Mouse (Mus musculus): ENCODE data around the gene Wbp1l.

Gene Wbp1l

GRCm38 (mm10) chr19:46706540-46707295 is 107.8 kb downstream of the Wbp1l start:
- no peak for DNase-seq
